Mouse (Mus musculus): ENCODE data around the gene Bex2. TPM values are rescaled to one million over a fixed set of nuclear protein-coding genes. Genes with fewer than 3 reads are reported as not detected.

Gene Bex2
- total RNA-seq, 2 experiments from 2014 or later: 365 to 377 TPM

Other genes with a start within 250 kb of the Bex2 start
- 100 to 1,000 TPM; 145 to 157 TPM for gene Gprasp2, start 229.2 kb downstream of the Bex2 start, total RNA-seq (2021)
- gene Arxes2, start 74.4 kb downstream of the Bex2 start, total RNA-seq (2021): 10 to 100 TPM; 64.8 to 76.9 TPM
- 10 to 100 TPM; 40.7 to 46.9 TPM for gene Arxes1, start 34.9 kb downstream of the Bex2 start, total RNA-seq (2021)
- not detected for gene Nxf3, start 17.0 kb upstream of the Bex2 start, total RNA-seq (2021)
- gene Bex4, start 70.8 kb upstream of the Bex2 start, total RNA-seq (2021): 10 to 100 TPM; 21.0 to 22.0 TPM
- 10 to 100 TPM; 36.6 to 42.7 TPM for gene Tceal8, start 104.1 kb upstream of the Bex2 start, total RNA-seq (2021)
- gene Tceal5, start 135.6 kb upstream of the Bex2 start, total RNA-seq (2021): 100 to 1,000 TPM; 121 to 151 TPM
- 1 to 10 TPM in 1 of 2 experiments, under 1 TPM in 1; 0.70 to 1.4 TPM for gene Tceal7, start 146.5 kb upstream of the Bex2 start, total RNA-seq (2021)
- 10 to 100 TPM; 64.9 to 73.4 TPM for gene Bex1, start 147.3 kb upstream of the Bex2 start, total RNA-seq (2021)
- gene Tceal9, start 176.8 kb upstream of the Bex2 start, total RNA-seq (2021): 10 to 100 TPM; 88.5 to 93.5 TPM
- gene Bex3, start 202.0 kb upstream of the Bex2 start, total RNA-seq (2021): 100 to 1,000 TPM; 317 to 336 TPM